Mouse (Mus musculus): Measurements from ENCODE around the gene Psat1.

The Psat1 gene

DNA sequence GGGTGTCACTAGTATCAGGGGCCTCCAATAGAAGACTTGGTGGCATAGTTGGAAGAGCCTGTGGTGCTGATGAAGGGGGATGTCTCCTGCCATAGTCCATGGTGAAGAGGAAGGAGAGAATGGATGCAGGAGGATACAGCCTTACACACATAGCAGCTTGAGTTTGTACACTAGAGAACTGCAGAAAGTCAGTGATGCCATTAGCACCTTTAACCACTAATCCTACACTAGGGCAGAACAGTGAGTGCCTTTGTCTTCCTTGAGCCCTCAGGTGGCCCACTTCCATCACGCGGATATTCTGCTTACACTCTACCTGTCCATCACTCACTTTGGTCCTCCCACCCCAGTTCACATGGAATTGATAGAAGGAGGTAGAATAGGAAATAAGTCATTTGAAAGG, 83.0 kb downstream of the Psat1 start:
- no peak for DNase-seq

DNA sequence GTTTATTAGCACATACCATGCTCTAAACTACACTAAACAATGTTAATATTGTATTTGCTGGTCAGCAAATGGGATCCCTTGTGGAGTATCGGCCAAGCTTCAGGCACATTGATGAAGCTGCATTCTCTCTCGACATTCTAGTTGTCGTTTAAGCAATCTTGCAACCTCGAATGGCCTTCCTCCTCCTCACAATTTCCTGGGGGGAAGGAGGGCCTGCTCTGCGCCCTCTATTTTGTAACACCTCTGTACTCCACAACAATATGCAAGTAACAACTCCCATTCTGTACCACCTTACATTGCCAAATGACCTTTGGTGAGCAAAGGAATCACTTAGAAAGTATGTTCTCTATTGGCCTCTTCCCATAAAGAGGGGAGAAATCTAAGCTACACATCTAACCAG, 91.8 kb downstream of the Psat1 start:
- no peak for DNase-seq
